Mouse (Mus musculus) CH12.LX (cell line): ENCODE measurements around the gene Mettl24.

Source experiments
- CTCF ChIP-seq, 2 experiments: IDR thresholded peaks in 1 of 2; conservative IDR thresholded peaks in 1 of 2; 2 replicates each; pipeline ENCODE4 v1.5.1; 2011 to 2012; ENCODE audit warnings: low read depth in 2 of 2, low read length in 2 of 2, improper control_type of control experiment in 1 of 2, inconsistent platforms in 1 of 2, mild to moderate bottlenecking in 1 of 2, moderate library complexity in 1 of 2
- MAX ChIP-seq: IDR thresholded peaks from 2 replicates; pipeline ENCODE4 v1.6.1; 2011; ENCODE audit warnings: low read length, improper control_type of control experiment
- POLR2A ChIP-seq: IDR thresholded peaks from 2 replicates; pipeline ENCODE4 v1.6.1; 2011; ENCODE audit warnings: low read depth, mild to moderate bottlenecking, improper control_type of control experiment, low read length
- SIN3A ChIP-seq: IDR thresholded peaks from 2 replicates; pipeline ENCODE4 v1.6.1; 2012; ENCODE audit warnings: low read length, improper control_type of control experiment, inconsistent platforms
- ZKSCAN1 ChIP-seq: IDR thresholded peaks from 2 replicates; pipeline ENCODE4 v1.6.1; 2012; ENCODE audit warnings: low read depth, inconsistent platforms, low read length, improper control_type of control experiment, borderline replicate concordance

GRCm38 (mm10) chr10:40651676-40652075, 31.4 kb upstream of the Mettl24 start:
- TF ChIP-seq SIN3A (no peak), POLR2A (no peak), ZKSCAN1 (no peak), MAX (no peak), CTCF (conservative IDR thresholded peaks at IDR 0.05 in 1 of 2, IDR thresholded peaks at IDR 0.05 in 1 of 2; ENCODE audit: low read depth in 2 of 2, low read length in 2 of 2) (no peak)
